Mouse (Mus musculus) olfactory bulb, adult 2 months (tissue): ENCODE data around the gene Ctcf.

Experiments
- CTCF ChIP-seq: fragments of 200-500 bp; IDR thresholded peaks from 2 replicates; pipeline ENCODE4 v1.5.1; 2012; ENCODE audit warnings: low read depth, mild to moderate bottlenecking, low read length, moderate library complexity; ENCODE audit not compliant: insufficient read depth
- POLR2A ChIP-seq: fragments of 200-500 bp; IDR thresholded peaks from 2 replicates; pipeline ENCODE4 v1.6.1; 2012; ENCODE audit warnings: mild to moderate bottlenecking, low read depth, low read length, moderate library complexity; ENCODE audit not compliant: insufficient read depth

DNA sequence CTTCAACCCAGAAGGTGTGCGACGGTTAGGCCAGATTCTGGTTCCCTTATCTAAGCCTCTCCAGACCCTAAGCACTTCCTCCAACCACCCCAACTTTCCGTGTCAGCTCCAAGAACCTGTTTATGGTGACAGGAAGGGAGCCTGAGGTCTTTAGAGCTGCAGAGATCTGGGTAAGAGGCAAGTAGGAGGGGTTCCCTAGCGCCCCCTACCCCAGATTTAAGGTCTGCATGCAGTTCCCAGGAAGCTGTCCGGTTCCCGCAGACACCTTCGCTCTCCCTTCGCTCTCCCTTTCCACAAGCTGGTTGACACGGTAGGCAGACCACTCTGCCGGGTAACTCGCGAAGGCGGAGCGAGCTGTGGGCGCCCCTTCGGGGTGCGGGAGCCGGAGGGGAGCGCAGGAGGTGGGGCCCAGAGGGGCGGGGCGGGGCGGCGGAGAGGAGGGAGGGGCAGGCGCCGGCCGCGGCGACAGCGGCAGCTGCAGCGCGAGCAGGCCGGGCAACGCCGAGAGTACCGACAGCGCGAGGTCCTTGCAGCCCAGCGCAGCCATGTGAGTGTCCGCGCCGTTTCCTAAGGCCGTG is 31.5 kb upstream of the Ctcf start, which contains the start of gene Ripor1:
- TF ChIP-seq CTCF (peak; percentile 88), POLR2A (peak; percentile 65; the same call in 1 of the 2 replicates)
